Mouse (Mus musculus) G1E (cell line): ENCODE data around the gene Rbbp5.

Source experiments
- CTCF ChIP-seq: IDR thresholded peaks from 2 replicates; pipeline ENCODE4 v1.5.1; 2012; ENCODE audit warnings: low read depth, low read length, inconsistent platforms, mixed read lengths
- GATA1 ChIP-seq: IDR thresholded peaks from 2 replicates; pipeline ENCODE4 v1.6.1; 2012; ENCODE audit warnings: borderline replicate concordance, low read length, inconsistent platforms, mixed read lengths
- GATA2 ChIP-seq: IDR thresholded peaks from 2 replicates; pipeline ENCODE4 v1.6.1; 2012; ENCODE audit warnings: low read depth, low read length, inconsistent platforms, borderline replicate concordance
- POLR2AphosphoS5 ChIP-seq: IDR thresholded peaks from 2 replicates; pipeline ENCODE4 v1.6.1; 2012; ENCODE audit warnings: low read depth, low read length, inconsistent platforms; ENCODE audit not compliant: insufficient replicate concordance
- TAL1 ChIP-seq: conservative IDR thresholded peaks from 2 replicates; pipeline ENCODE4 v1.6.1; 2012; ENCODE audit warnings: low read depth, low read length, inconsistent platforms, mixed read lengths

DNA sequence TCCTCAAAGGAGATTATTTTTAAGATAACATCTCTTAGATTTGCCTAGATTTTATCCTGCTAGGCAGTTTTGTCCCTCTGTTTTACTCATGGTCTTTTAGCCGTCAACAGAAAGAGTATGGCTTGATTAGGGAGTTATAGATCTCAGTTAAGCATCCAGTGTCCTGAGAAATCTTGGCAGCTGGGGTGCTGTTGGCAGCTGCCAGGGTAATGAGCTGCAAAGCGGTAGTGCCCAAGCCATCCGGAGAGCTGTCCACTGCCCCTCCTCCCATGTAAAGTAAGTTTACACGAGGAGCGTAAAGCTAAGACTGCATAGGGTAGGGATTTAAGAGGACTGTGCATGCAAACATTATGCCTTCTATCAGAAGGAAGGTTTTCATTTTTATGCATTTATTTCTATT, 43.8 kb upstream of the Rbbp5 start:
- no peak for TF ChIP-seq TAL1
- no peak for TF ChIP-seq GATA1
- no peak for TF ChIP-seq CTCF
- TF ChIP-seq GATA2, result no peak
- TF ChIP-seq POLR2AphosphoS5, result no peak
